Mouse (Mus musculus): Measurements from ENCODE around the gene Pcolce.

GRCm38 (mm10) chr5:137608654-137609190 lies 4.9 kb downstream of the Pcolce start:
- TF ChIP-seq CTCF (IDR thresholded peaks at IDR 0.05; ENCODE audit: low read depth, low read length) (no peak), POLR2A (IDR thresholded peaks at IDR 0.05; ENCODE audit: borderline replicate concordance, low read depth, low read length) (no peak)
